Mouse (Mus musculus) G1E (cell line): Measurements from ENCODE around the gene Sorcs3.

Experiments used
- CTCF ChIP-seq: IDR thresholded peaks from 2 replicates; pipeline ENCODE4 v1.5.1; 2012; ENCODE audit warnings: low read depth, low read length, inconsistent platforms, mixed read lengths
- GATA1 ChIP-seq: IDR thresholded peaks from 2 replicates; pipeline ENCODE4 v1.6.1; 2012; ENCODE audit warnings: borderline replicate concordance, low read length, inconsistent platforms, mixed read lengths
- GATA2 ChIP-seq: IDR thresholded peaks from 2 replicates; pipeline ENCODE4 v1.6.1; 2012; ENCODE audit warnings: low read depth, low read length, inconsistent platforms, borderline replicate concordance
- POLR2AphosphoS5 ChIP-seq: IDR thresholded peaks from 2 replicates; pipeline ENCODE4 v1.6.1; 2012; ENCODE audit warnings: low read depth, low read length, inconsistent platforms; ENCODE audit not compliant: insufficient replicate concordance
- TAL1 ChIP-seq: conservative IDR thresholded peaks from 2 replicates; pipeline ENCODE4 v1.6.1; 2012; ENCODE audit warnings: low read depth, low read length, inconsistent platforms, mixed read lengths

- TF ChIP-seq CTCF (no peak), GATA1 (no peak), TAL1 (no peak), POLR2AphosphoS5 (no peak), GATA2 (no peak)
Observed at GRCm38 (mm10) chr19:48240960-48241359, 35.1 kb downstream of the Sorcs3 start.
